Mouse (Mus musculus) lung, adult 2 months (tissue): Measurements from ENCODE around the gene Paqr9.
"Not testable (repeated sequence)": the region's sequence is repeated elsewhere in the genome, so short reads cannot be mapped to it uniquely, and the experiment has no call there.

Source experiments
- CTCF ChIP-seq: fragments of 200-500 bp; IDR thresholded peaks from 2 replicates; pipeline ENCODE4 v1.5.1; 2011; ENCODE audit warnings: mild to moderate bottlenecking, low read length, control low read depth; ENCODE audit not compliant: insufficient read depth
- POLR2A ChIP-seq: fragments of 200-500 bp; IDR thresholded peaks from 2 replicates; pipeline ENCODE4 v1.6.1; 2011; ENCODE audit warnings: low read depth, mild to moderate bottlenecking, control low read depth, low read length, borderline replicate concordance; ENCODE audit errors: extremely low read depth

DNA sequence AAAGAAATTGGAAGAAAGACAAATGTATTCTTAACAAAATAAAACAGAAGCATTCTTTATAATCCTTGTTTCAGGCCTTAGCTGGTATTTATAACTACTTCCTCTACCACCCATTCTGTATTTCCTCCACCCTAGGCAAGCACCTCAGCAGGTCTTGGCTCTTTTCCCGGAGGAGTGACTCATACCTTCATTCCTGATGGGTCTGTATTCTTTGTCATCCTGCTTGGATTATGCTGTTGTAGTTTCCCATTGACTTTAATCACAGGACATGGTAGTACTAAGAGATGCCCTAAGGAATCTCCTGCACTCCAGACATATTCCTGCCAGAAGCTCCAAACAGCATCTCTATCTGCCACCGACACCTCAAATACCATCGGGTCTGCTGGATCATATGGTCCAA lies 45.1 kb upstream of the Paqr9 start:
- not testable (repeated sequence) for TF ChIP-seq POLR2A, CTCF
